Mouse (Mus musculus) heart, embryonic 13.5 days (tissue): Measurements from ENCODE around the gene Ddr2. TPM values are rescaled to one million over a fixed set of nuclear protein-coding genes. Genes with fewer than 3 reads are reported as not detected.

ENCODE experiments used
- ATAC-seq: fragments of 200-750 bp; cut with Nextera tagmentation; 2 replicates; pipeline ENCODE4 v1.8.0; 2017; ENCODE audit warnings: moderate TSS enrichment; ENCODE audit not compliant: insufficient number of reproducible peaks, low FRiP score, low TSS enrichment; ENCODE audit errors: extremely low read depth
- H3K27ac ChIP-seq: fragments of 300-500 bp; sonication (generic); replicated peaks from 2 replicates; pipeline ENCODE4 v1.5.1; 2015; ENCODE audit warnings: moderate library complexity, mild to moderate bottlenecking, inconsistent platforms
- H3K27me3 ChIP-seq: fragments of 300-500 bp; sonication (generic); replicated peaks from 2 replicates; pipeline ENCODE4 v1.6.1; 2015; ENCODE audit warnings: mild to moderate bottlenecking, inconsistent platforms
- H3K36me3 ChIP-seq: fragments of 300-500 bp; sonication (generic); 2 replicates; pipeline ENCODE4 v1.6.1; 2015; ENCODE audit warnings: mild to moderate bottlenecking, inconsistent platforms
- H3K4me1 ChIP-seq: fragments of 300-500 bp; sonication (generic); 2 replicates; pipeline ENCODE4 v1.6.1; 2015; ENCODE audit warnings: inconsistent platforms
- H3K4me2 ChIP-seq: fragments of 300-500 bp; sonication (generic); 2 replicates; pipeline ENCODE4 v1.6.1; 2015; ENCODE audit warnings: inconsistent platforms, mild to moderate bottlenecking, moderate library complexity
- H3K4me3 ChIP-seq: fragments of 300-500 bp; sonication (generic); 2 replicates; pipeline ENCODE4 v1.5.1; 2015; ENCODE audit warnings: moderate library complexity, mild to moderate bottlenecking, inconsistent platforms
- H3K9ac ChIP-seq: fragments of 300-500 bp; sonication (generic); 2 replicates; pipeline ENCODE4 v1.6.1; 2015; ENCODE audit warnings: inconsistent platforms, mild to moderate bottlenecking, moderate library complexity
- H3K9me3 ChIP-seq: fragments of 300-500 bp; sonication (generic); 2 replicates; pipeline ENCODE4 v1.6.1; 2016; ENCODE audit warnings: inconsistent platforms
- WGBS: fragments of 180-500 bp; shearing (Covaris S2); methylation state at CpG from one replicate; pipeline ENCODE4 v1.1.7; 2015; ENCODE audit warnings: mixed read lengths; 5-methylcytosine and 5-hydroxymethylcytosine counted together
- polyA plus RNA-seq: library from polyadenylated mRNA; unstranded; fragments of >200 nt; fragmentation: Nextera tagmentation; extraction: Ambion mirVana; gene quantifications from 2 replicates; pipeline ENCODE4 v1.2.1, GENCODE M21; 2015

Ddr2 gene
- polyA plus RNA-seq, 1 experiment from 2014 or later: 11.2 TPM

DNA sequence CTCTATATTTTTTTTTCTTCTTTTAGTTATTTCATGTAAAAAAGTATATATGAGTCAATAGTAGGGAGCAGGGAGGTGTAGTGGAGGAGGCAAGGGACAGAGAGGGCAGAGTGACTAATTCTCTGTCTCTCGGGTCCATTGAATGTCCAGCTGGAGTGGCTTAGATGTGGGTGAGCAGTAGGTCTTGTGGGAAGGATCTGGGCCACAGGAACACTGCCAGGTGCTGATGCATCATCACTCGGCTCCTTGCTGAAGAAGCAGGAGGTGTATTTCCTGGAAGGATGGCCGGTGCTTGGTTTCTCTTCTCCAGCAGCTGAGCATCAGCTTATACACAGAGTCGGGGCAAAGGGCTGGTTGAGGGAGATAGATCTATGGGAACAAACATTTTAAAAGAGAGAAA lies 132.9 kb downstream of the Ddr2 start:
- H3K27ac ChIP-seq: no peak overlapping the region
- H3K36me3 ChIP-seq: no peaks in the 10 kb centered on the region
- no peak overlapping the region for H3K9ac ChIP-seq
- no peak for ATAC-seq
- no peak overlapping the region for H3K4me3 ChIP-seq
- WGBS: 80% methylated on average over 4 of the region's 4 CpGs
- no peak overlapping the region for H3K4me2 ChIP-seq
- H3K9me3 ChIP-seq: no peaks in the 10 kb centered on the region
- H3K4me1 ChIP-seq: peaks cover 7% of the 10 kb centered on the region
- H3K27me3 ChIP-seq: no peaks in the 10 kb centered on the region

DNA sequence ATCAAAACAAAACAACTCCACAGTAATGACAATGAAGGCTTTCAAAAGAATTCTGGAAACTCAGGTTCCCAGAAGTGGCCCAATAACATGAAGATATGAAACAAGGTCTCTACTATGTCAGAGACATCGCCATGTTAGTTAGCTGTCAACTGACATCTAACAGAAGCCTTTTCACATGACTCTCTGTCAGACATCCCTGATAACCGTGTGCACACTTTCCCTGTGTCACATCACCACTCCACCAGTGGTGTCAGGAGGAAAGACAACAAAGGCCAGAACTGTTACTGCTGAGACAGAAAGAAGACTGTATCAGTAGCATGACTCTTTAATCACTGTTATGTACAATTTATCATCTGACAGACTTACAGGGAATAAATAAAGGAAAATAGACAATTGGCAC lies 138.6 kb downstream of the Ddr2 start:
- Histone ChIP-seq H3K4me3 (no peak overlapping the region), H3K9me3 (no peaks in the 10 kb centered on the region), H3K9ac (no peak overlapping the region), H3K36me3 (peaks cover 2% of the 10 kb centered on the region), H3K4me1 (peaks cover 50% of the 10 kb centered on the region), H3K27ac (peak overlapping the region; percentile 91), H3K27me3 (no peaks in the 10 kb centered on the region), H3K4me2 (no peak overlapping the region)
- 12% methylated on average over 2 of the region's 2 CpGs for WGBS
- no peak for ATAC-seq

DNA sequence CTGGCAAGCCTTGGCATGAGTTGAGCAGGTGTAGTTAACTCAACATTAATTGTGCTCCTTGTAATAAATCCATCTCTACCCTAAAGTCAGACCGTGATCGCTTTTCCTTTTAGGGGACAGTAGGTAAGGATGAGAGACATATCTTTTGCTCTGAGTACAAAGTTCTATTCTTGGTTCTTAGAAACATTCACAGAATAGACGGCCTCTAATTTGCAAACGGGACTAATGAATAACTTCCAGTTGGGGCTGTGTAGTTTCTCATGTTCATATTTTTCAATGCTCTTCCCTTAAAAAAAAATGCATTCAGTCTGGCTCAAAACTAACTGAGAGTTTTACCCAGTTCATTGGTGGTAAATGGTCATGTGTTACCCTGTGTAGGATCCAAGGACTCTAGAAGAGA lies 139.6 kb downstream of the Ddr2 start:
- Histone ChIP-seq H3K4me2 (peak overlapping the region; percentile 77; the same call in 1 of the 2 replicates), H3K27ac (peak overlapping the region; percentile 91; the same call in 1 of the 2 replicates), H3K9me3 (no peaks in the 10 kb centered on the region), H3K4me3 (no peak overlapping the region), H3K27me3 (no peaks in the 10 kb centered on the region), H3K4me1 (peaks cover 51% of the 10 kb centered on the region), H3K36me3 (peaks cover 11% of the 10 kb centered on the region), H3K9ac (no peak overlapping the region)
- 90% methylated on average over 4 of the region's 4 CpGs for WGBS
- no peak for ATAC-seq

DNA sequence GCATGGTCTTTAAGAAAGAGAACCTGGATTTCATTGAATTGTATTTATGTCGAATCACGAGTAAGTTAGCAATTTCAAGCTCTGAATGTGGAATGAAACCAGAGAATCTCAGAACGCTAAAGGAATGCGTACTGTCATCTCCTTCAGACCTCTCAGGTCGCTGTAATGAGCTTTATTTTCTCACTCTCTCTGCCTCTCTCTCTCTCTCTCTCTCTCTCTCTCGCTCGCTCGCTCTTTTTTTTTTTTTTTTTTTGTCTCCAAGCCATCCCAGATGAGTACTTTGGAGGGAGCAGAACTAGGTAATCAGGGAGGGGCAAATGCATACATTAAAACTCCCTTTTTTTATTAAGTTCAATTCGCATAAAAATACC lies 141.1 kb downstream of the Ddr2 start:
- peak overlapping the region; percentile 74 for H3K4me3 ChIP-seq
- H3K4me1 ChIP-seq: peaks cover 51% of the 10 kb centered on the region
- WGBS: 2% methylated on average over 9 of the region's 9 CpGs
- H3K36me3 ChIP-seq: peaks cover 26% of the 10 kb centered on the region
- no peaks in the 10 kb centered on the region for H3K27me3 ChIP-seq
- H3K4me2 ChIP-seq: peak overlapping the region; percentile 77
- H3K9me3 ChIP-seq: no peaks in the 10 kb centered on the region
- peak overlapping the region; percentile 81 for H3K9ac ChIP-seq
- H3K27ac ChIP-seq: peak overlapping the region; percentile 91
- no peak for ATAC-seq

DNA sequence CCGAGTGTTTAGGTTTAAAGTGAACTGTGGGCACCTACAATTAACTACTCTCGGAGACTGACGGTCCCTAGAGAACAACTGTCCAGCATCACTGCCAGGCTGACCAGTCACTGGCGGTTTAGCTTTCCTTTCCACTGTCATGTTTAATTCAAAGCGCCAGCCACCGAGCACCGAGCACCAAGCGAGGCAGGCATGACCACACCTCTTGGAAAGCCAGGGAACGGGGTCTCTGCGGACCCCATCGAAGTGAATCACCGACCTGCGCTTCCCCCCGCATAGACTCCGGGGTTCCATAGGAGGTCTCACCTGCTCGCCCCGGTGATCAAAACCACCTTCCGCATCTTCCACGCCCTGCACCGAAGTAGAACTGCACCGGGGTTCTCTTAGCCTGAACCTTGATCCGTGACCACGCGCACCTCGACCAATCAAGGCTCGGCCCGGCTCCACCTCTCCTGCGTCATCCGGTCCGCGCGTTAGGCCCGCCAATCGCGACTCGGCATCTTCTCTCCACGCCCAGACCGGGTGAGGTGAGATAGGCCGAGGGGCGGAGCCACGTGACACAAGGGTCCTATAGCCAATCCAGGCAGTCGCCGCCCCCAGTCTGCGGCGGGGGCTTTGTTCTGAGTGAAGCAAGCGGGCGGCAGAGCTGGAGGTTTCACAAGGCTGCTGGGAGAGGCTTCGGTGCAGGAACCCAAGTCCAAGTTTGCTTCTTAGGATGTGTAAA lies 141.6 kb downstream of the Ddr2 start, which contains the start of gene Hsd17b7:
Hsd17b7 (minus strand) TSS at position 450 of the 724 bp plus-strand sequence.
- Histone ChIP-seq H3K27me3 (no peaks in the 10 kb centered on the region), H3K4me1 (peaks cover 51% of the 10 kb centered on the region), H3K27ac (peak within 1 kb of the TSS; percentile 91), H3K4me3 (peak within 1 kb of the TSS; percentile 74), H3K36me3 (peaks cover 31% of the 10 kb centered on the region), H3K9ac (peak within 1 kb of the TSS; percentile 81), H3K9me3 (no peaks in the 10 kb centered on the region), H3K4me2 (peak within 1 kb of the TSS; percentile 77)
- under 1% methylated on average over 48 of the region's 48 CpGs for WGBS
- ATAC-seq: peak; percentile 100

DNA sequence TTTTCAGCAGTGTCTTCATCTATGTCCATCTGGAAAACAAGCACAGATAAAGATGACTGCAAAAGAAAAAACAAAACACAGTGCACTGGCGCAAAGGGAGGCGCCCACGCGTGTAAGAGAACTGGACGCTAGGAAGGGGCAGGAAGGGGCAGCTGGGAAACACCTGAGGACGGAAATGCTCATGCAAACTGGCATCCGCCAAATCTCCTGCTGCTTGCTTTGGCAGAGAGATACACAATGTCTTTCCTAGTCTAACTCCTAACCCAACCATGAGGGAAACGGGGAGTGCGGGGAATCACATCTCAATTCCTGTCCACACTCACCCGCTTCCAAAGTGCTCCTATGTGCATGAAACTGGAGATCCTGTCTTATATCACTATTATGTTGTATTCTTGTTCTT lies 157.5 kb downstream of the Ddr2 start:
- Histone ChIP-seq H3K9me3 (no peaks in the 10 kb centered on the region), H3K9ac (no peak overlapping the region), H3K4me2 (no peak overlapping the region), H3K36me3 (peaks cover 72% of the 10 kb centered on the region), H3K27ac (no peak overlapping the region), H3K27me3 (no peaks in the 10 kb centered on the region), H3K4me1 (peaks cover 8% of the 10 kb centered on the region), H3K4me3 (no peak overlapping the region)
- 93% methylated on average over 10 of the region's 10 CpGs for WGBS
- ATAC-seq: no peak

DNA sequence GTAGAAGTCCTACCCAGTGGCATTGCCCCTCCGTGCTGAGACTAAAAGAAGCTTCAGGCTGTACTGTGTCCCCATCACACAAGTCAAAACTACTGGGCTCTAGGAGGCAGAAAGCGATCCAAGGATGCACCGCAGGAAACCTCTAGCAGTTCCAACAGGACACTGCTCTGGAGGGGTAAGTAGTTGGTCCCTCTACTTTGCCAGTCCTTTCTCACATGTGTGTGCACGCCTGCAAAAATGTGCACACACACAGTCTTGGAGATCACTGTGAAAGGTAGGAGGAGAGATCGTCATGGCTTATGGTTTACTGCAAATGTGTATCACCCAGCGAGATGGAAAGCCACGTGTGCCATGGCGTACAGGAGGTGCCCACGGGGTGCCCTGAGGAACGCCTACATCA lies 157.9 kb downstream of the Ddr2 start:
- Histone ChIP-seq H3K4me2 (no peak overlapping the region), H3K36me3 (peaks cover 67% of the 10 kb centered on the region), H3K27ac (no peak overlapping the region), H3K4me1 (peaks cover 8% of the 10 kb centered on the region), H3K9me3 (no peaks in the 10 kb centered on the region), H3K27me3 (no peaks in the 10 kb centered on the region), H3K4me3 (no peak overlapping the region), H3K9ac (no peak overlapping the region)
- no peak for ATAC-seq
- 90% methylated on average over 10 of the region's 10 CpGs for WGBS

DNA sequence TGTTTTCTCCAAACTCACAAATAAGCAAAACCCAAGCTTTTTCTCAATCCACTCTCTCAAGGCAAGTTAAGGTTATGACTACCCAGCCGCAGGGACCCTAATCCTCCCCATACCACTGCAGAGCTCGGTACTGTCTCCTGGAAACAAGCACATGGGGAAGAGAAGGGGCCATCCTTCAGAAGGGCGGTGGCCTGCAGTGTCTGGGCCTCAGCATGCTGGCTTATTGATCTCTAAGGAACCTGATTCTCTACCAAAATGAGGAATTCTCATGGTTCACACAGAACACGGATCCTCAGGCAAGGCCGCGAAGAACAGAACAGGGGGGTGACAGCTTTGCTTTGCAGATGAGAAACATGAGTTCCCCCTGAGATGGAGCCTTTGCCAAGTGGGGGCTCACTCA lies 159.0 kb downstream of the Ddr2 start:
- Histone ChIP-seq H3K4me2 (no peak overlapping the region), H3K9ac (no peak overlapping the region), H3K27me3 (no peaks in the 10 kb centered on the region), H3K9me3 (no peaks in the 10 kb centered on the region), H3K36me3 (peaks cover 58% of the 10 kb centered on the region), H3K4me3 (no peak overlapping the region), H3K4me1 (peaks cover 8% of the 10 kb centered on the region), H3K27ac (no peak overlapping the region)
- no peak for ATAC-seq
- WGBS: 89% methylated on average over 6 of the region's 6 CpGs

DNA sequence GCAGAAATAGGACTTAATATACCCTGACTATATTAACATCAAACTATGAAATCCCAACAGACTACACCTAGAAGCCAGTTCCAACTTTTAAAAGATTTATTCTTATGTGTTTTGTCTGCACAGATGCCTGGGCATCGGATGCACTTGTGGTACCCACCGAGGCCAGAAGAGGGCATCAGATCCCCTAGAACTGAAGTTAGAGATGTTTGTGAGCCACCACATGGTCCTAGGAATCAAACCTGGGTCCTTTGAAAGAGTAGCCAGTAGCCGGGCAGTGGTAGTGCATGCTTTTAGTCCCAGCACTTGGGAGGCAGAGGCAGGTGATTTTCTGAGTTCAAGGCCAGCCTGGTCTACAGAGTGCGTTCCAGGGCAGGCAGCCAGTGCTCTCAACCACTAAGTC lies 159.9 kb downstream of the Ddr2 start:
- ATAC-seq: no peak
- Histone ChIP-seq H3K4me2 (no peak overlapping the region), H3K27ac (no peak overlapping the region), H3K36me3 (peaks cover 48% of the 10 kb centered on the region), H3K4me3 (no peak overlapping the region), H3K27me3 (no peaks in the 10 kb centered on the region), H3K9me3 (no peaks in the 10 kb centered on the region), H3K4me1 (peaks cover 8% of the 10 kb centered on the region), H3K9ac (no peak overlapping the region)
- 85% methylated on average over 4 of the region's 4 CpGs for WGBS

DNA sequence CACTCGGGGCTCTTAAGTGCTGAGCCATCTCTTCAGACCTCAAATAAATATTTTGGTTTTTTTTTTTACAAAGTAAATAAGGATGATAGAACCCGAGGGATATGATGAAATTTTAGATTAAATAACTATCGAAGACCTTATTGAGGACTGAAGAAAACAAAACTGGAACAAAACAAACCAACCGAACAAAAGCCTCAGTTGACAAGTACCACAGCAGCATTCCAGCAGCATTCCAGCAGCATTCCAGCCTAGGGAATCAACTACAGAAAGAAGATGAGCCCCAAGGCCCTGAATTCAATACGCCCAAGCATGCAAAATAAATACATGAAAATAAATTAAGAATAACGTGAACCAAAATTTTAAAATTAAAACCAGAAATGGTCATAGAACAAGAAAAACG lies 160.6 kb downstream of the Ddr2 start:
- Histone ChIP-seq H3K27ac (peak overlapping the region; percentile 42; the same call in 1 of the 2 replicates), H3K9ac (no peak overlapping the region), H3K36me3 (peaks cover 42% of the 10 kb centered on the region), H3K27me3 (no peaks in the 10 kb centered on the region), H3K9me3 (no peaks in the 10 kb centered on the region), H3K4me3 (no peak overlapping the region), H3K4me2 (peak overlapping the region; percentile 37; the same call in 1 of the 2 replicates), H3K4me1 (peaks cover 8% of the 10 kb centered on the region)
- WGBS: 39% methylated on average over 7 of the region's 7 CpGs
- ATAC-seq: no peak

DNA sequence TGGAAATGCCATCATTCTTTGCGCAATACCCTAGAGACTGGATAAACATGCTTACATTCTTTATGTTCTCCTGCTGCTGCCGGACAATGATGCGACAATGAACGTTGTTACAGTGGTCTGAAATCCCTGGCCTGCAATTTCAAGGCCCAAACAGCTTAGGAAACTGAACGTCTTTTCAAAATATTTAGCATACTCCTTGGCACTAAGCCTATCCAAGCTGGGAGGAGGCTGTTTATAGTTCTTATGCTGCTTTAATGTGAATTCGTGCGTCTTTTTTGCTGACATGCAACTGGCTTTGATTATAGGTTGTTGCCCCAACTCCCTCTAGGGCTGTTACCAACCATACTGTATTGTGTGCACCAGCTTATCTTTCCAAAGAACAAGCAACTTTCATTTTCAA lies 161.7 kb downstream of the Ddr2 start:
- WGBS: 76% methylated on average over 7 of the region's 7 CpGs
- Histone ChIP-seq H3K4me3 (no peak overlapping the region), H3K27me3 (no peaks in the 10 kb centered on the region), H3K4me2 (no peak overlapping the region), H3K9ac (no peak overlapping the region), H3K9me3 (no peaks in the 10 kb centered on the region), H3K4me1 (peaks cover 8% of the 10 kb centered on the region), H3K36me3 (peaks cover 32% of the 10 kb centered on the region), H3K27ac (no peak overlapping the region)
- ATAC-seq: no peak

DNA sequence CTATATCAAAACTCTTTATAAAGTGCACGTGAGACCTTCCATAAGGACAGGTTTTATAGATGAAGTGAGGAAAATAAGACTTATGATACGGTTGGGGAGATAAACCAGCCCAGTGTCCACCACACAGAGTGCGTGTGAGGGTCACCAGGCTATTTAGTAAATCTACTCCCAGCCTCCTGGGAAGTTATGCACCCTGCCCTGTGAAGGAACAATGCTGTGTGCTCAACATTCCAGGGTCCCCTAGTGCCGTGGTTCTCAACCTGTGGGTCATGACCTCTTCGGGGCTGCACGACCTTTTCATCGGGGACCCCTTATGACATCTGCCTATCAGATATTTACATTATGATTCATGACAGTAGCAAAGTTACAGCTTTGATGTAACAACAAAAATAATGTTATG lies 162.3 kb downstream of the Ddr2 start:
- H3K4me2 ChIP-seq: no peak overlapping the region
- H3K27ac ChIP-seq: no peak overlapping the region
- H3K9me3 ChIP-seq: no peaks in the 10 kb centered on the region
- H3K4me1 ChIP-seq: peaks cover 8% of the 10 kb centered on the region
- H3K27me3 ChIP-seq: no peaks in the 10 kb centered on the region
- ATAC-seq: no peak
- peaks cover 26% of the 10 kb centered on the region for H3K36me3 ChIP-seq
- H3K9ac ChIP-seq: no peak overlapping the region
- WGBS: 64% methylated on average over 7 of the region's 7 CpGs
- H3K4me3 ChIP-seq: no peak overlapping the region
